Mouse (Mus musculus) cerebellum, adult 2 months (tissue): ENCODE measurements around the gene Ezr.

Experiments used
- CTCF ChIP-seq: fragments of 200-500 bp; IDR thresholded peaks from 2 replicates; pipeline ENCODE4 v1.5.1; 2011; ENCODE audit warnings: low read depth, mild to moderate bottlenecking, control low read depth, low read length, moderate library complexity, borderline replicate concordance; ENCODE audit not compliant: insufficient read depth
- POLR2A ChIP-seq: fragments of 200-500 bp; IDR thresholded peaks from 2 replicates; pipeline ENCODE4 v1.6.1; 2011; ENCODE audit warnings: low read length, control low read depth, borderline replicate concordance; ENCODE audit not compliant: insufficient read depth

GRCm38 (mm10) chr17:6772490-6772773, 10.2 kb downstream of the Ezr start:
- TF ChIP-seq POLR2A (no peak), CTCF (no peak)
